Mouse (Mus musculus) right cerebral cortex, postnatal 14 days (tissue): ENCODE measurements around the gene Bend4.

ENCODE experiments used
- DNase-seq: peaks from one replicate; pipeline ENCODE4 v3.0.0; 2022

The Bend4 gene

DNA sequence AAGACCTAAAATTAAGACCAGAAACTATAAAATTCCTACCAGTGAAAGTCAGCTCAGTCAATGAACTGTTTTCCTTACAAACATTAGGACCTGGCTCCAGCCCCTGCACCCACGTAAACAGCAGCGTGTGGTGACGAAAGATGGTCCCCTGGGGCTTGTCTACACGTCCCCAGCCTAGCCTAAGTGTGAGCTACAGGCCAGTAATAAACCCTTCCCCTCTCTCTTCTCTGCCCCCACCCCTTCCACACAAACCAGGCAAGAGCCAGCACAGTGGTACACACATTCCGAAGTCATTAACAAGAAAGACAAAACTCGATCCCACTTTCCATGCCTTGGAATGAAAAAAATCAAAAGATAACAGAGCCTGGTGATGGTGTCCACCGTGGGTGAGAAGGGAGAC is 16.6 kb downstream of the Bend4 start:
- no peak for DNase-seq

DNA sequence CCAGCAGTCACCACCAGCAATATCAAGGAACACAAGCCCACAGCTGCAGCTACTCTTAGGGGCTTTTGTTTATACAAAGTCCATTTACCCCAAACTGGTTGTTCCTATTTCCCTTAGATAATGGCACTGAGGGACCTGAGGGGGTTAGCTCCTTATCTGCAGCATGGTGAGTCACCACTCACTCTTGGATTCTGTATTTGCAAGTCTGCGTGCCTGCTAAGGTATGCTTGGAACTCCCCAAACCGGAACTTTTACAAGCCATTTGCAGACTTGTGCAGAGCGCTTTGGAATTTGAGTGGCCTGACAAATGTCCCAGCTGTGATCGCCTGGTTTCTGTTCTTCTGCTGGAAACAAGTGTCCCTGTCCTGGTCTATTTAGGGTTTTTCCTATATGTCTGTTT is 17.7 kb downstream of the Bend4 start:
- no peak for DNase-seq

DNA sequence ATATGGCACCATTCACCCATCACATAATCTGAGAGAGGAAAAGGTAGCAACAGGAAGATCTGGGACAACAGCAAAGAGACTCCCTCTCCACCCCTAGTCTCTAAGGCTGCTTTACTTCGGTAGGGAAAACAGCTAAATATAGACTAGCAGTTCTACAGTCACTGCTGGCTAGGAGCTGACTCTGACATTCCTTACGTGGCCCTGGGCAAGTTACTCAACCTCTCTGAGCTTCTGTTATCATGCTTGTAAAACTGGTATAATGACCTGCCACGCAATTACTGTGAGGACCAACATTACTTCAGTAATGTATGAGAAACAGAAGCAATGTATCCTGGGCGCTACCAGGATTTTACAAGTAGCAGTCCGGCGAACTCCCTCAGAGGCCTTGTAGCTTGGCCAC is 19.7 kb downstream of the Bend4 start:
- DNase-seq: no peak

DNA sequence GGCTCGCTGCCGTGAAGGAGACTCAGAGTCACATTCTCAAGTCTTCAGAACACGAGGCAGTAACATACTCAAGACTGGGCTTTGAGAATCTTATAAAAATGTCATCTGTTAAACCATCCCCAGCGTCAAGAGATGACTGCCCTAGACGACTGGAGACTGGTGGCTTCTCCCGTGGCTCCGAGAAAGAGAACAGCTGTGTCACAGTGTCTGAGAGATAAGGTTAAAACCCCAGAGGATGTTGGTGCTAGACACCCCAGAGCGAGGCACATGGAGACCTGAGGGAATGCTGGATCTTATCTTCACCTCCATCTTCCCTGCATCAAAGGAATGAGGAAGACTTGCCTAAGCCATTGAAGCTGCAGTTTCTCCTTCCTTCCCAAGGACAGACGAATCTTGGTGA is 23.2 kb downstream of the Bend4 start:
- no peak for DNase-seq

DNA sequence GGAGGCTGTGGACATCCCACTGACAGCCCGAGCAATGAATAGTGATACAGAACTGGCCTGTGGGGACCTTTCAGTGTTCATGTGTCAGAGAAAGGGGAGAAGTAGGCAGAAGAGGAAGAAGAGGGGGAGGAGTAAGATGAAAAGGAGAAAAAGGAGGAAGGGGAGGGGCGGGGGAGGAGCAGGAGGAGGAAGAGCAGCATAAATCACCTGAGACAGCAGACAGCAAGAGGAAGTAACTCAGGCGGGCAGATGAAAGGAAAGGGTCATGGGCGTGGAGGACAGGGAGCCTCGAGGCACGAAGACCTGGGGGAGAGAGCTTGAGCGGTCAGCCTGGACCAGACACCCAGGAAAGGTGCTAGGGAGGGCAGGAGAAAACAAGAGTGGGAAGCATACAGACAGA is 23.7 kb downstream of the Bend4 start:
- no peak for DNase-seq

DNA sequence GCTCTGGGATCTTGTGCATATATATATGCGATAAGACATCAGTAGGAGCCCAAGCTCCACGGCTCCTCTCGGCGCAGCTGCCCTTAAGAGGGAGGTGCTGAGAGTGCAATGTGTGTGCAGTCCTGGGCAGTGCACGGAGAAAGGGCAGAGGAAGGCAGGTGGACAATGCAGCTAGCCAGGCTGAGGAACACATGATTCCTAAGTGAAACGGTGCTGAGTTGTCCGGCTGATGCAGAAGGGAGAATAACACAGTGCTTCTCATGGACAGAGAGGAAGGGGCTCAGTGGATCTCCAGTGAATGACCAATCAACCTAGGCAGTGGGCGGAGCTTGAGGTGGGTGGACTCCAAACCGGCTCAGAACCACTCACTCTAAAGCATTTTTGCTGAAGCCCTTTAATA is 26.5 kb downstream of the Bend4 start:
- no peak for DNase-seq

DNA sequence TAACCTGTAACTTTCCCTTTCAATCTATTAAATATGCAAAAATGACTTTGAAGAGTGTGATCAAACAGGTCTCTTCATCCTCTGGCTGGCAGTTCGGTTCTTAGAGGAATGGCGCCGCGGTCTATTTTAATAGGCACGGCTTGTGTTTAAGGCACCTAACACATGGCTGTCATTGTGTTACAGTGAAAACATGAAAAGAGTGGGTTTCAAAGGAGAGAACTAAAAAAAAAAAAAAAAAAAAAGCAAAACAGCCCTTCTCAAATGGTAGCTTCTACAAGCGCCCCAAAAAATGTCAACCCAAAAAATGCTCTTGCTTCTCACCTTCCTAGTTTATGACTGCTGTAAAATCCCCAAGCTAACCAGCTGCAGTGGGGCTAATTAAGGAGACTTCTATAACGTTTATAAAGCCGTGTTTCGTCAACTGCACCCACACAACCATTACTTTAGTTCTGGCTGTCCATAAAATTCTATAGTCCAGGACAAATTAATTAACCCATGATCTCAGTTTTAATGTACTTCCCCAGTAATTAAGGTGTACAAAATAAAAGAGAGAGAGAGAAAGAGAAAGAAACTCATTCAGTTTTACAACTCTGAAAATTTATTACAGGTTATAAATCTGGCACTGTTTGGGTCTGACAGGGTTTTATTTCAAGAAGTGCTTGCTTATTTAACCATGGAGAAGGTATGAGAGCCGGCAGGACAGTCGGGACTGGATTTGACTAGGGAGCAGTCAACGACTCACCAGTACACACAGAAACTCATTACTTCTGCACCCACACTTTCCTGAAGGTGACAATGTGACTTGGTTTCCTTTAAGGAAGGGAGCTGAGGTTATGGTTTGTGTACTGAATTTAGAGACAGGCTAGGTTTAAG is 27.3 kb downstream of the Bend4 start:
- DNase-seq: no peak

DNA sequence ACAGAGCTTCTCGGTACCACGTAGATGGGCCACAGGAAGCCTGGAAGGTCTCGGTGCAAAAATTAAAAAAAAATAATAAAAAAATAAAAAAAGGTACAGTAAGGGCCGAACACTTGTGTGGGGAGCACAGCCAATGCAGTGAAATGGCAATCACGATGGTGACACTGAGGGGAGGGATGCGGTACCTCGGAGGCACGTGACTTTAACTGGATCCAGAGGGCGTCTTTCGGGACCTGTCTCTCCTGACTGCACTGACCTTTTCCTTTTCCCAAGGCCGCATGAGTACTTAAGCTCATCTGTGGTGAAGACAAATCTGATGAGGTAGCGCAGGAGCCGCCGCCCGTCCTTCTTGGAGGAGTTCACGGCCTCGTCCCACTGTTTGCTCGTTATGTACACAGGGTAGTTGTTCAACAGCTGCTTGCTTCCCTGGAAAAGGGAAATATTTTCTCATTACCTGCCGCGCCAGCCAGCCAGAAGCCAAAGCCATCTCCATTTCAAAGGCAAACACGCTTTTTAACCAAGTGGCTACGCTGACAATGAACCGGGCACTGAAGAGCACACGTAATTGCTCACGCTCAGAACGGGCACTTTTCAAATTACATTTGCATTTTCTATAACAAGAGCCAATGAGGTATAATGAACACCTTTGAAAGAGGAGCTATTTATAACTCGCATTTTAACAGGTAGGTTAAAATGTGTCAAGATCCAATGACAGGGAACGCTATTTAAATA is 28.1 kb downstream of the Bend4 start:
- no peak for DNase-seq

DNA sequence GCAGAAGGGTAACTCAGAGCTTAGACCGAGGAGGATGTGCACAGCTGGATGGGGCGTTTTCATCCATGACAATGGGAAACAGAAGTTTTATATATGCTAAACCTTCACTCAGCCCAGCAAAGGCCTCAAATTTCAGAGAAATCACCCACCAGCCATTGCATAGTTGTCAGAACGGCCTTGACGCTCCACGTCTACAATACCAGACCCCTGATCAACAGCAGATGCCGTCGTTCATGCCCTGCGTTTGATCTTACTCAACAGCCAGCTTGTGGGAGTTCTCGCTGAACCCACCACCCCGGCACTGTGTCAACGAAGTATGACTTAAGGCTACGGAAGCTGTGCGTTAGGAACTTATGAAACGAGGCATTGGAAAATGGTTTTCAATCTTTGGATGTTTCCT is 30.9 kb downstream of the Bend4 start:
- DNase-seq: no peak

DNA sequence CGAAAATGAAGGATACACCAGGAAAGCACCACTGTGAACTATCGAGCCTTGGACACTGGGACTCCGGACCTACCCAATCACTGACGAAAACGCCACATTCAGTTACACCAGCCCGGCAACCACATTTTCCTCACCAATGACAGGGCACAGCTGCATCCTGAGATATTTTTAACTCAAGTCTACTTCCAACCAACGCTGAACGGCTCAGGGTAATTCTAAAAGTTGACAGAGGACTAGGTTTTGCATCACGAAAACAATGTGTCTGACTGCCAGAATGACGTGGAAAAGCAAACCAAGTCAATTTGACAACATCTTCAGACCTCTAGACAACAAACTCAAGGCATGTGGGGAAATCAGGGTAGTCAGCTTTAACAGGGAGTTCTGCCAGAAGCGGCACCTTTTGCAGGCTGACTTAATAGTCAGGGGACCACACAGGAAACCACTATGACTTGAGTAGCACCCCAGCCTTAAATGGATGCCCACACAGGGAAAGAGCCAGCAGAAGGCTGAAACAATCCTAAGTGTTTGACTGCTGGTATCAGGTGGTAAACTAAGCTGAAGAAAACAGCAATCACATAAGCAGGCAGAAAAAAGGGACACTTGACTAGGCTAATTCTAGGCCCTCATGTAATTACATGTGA is 32.8 kb downstream of the Bend4 start:
- DNase-seq: no peak

DNA sequence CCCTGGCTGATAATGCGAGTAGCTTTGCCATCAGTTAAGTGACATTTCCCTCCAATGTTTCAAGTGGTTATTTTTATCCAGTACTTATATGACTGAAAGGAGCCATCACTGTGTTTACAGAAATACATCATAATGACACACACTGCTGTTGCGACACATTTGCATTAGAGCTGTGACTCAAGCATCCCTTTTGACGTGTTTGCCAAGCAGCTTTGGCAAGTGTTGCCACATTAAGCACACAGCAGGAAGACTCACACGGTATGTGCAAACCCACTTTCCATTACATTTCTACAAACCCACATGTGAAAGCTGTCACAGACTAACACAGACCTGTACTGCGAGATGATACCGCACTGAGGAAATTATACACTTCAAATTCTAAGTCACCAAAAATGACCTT is 34.2 kb downstream of the Bend4 start:
- no peak for DNase-seq

DNA sequence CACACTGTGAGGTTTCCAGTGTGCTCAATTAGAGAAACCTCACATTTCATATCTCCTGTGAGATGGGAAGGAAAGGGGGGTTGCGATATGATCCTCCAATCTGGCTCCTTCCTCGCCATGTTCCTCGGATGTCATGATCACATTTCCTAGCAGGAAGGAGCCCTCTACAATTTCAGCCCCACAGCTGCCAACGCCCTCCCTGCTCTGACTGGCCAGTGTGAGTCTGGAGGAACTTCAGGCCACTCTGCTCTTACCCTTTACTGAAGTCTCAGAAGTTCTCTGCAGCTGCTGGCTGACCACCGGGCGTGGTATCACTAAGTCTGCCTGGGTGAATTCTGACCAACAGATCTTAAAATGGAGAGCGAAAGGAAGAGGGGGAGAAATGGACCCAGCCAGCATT is 45.6 kb downstream of the Bend4 start:
- no peak for DNase-seq

DNA sequence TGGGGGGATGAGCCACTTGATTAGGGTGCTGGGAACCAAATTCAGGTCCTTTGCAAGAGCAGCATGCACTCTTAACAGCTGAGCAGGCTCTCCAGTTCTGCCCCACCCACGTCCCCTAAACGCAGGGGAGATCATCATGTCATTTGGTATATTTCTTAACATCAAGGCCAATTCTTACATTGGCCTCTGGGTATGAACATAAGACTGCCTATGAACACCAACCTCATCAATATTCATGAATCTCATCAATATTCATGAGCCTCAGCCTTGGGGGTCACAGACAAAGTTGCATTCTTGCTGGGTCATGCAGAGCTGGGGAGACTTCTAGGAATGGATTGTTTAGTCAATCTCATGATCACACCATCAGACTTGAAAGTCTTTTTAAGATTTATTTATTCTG is 46.4 kb downstream of the Bend4 start:
- DNase-seq: no peak

DNA sequence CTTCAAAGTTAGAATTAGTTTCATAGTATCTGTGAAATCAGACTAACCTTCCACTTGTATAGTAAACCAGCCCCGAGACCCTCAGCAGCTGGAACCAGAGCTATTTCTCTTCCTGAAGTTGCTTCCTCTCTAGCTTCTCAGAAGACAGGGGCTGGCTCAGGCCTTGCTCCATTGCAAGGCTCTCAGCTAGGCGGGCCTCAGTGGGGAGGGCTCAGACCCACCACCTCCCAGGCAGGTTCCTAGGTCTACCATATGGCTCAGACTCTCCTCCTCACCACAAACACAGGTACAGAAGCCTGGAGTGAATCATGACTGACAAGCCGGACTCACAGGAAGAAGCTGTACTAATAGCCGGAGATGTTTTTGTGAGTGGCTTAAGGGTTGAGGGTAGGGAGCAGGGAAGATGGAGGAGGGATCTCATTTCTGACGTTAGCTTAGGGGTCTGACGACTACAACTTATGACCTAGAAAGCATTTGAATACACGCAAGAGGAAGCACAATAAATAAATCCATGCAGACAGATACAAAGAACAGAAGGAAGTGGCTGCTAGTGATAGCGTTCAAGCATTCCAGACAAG is 51.0 kb downstream of the Bend4 start:
- no peak for DNase-seq

DNA sequence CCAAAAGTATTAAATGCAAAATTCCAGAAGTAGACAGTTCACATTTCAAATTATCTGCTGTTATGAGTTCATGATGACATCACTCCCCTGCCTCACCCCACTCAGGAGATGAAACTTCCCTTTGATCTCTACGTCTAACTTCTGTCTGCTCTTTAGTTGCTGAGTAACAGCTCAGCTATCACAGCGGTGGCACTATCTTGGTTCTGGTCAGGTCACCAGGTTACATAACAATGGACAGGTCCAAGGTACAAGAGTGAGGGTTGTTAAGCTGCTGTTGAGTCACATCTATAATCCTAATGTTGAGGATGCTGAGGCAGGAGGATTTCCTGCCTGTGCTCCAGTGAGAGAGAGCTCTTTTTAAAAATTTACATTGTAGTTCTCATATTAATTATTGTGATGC is 65.2 kb downstream of the Bend4 start:
- DNase-seq: no peak

DNA sequence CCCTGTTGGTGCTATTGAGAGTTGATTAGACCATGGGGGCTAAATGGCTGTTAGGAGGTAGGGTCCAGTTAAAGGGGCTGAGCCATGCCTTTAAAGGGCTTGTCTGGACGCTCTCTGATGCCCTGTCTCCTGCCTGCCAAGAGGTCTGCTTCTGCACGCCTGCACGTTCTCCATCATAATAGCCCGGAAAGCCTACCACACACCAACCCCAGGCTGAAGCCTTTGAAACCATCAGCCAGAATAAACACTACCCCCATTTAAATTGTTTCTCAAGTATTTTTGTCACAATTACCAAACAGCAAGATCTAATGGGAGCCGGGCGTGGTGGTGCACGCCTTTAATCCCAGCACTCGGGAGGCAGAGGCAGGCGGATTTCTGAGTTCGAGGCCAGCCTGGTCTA is 65.8 kb downstream of the Bend4 start:
- no peak for DNase-seq

DNA sequence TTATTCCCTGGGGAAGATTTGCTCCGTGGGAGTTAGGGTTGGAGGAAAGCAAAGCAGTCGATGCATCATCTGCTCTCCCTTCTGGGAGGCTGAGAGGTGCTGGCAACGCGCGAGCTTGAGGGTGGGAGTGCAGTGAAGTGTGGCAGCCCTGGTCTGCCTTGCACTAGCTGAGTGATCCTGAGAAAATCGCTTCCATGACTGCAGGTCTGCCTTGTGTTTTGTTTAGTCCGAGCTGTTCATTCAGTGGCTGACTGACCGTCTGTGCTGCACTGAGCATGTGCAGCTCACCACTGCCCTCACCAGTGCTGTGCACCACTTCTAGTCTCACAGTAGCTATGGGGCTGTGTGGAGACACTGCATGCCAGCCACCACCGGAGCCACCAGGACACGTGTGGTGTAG is 79.2 kb downstream of the Bend4 start:
- DNase-seq: peak; percentile 19

DNA sequence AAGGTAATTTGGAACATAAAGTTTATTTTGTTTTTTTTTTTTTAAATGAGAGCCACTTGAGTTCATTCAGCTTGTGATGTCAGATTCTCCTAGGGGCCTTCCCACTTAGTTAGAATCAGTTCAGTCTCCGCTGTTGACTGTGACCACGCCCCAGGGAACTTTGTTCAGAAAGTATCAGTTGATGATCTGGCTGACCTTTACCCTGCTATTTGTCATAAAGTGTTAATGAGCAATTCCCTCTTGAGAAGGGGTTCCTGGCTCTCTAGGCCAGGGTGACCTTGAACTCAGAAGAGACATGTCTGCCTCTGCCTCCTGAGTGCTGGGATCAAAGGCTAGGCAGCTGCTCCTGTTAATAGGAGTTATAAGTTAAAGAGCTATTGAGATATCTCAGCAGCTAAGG is 81.0 kb downstream of the Bend4 start:
- DNase-seq: no peak
